8 mouse cellular contexts compared by ENCODE assay signal in the genomic region with DNA sequence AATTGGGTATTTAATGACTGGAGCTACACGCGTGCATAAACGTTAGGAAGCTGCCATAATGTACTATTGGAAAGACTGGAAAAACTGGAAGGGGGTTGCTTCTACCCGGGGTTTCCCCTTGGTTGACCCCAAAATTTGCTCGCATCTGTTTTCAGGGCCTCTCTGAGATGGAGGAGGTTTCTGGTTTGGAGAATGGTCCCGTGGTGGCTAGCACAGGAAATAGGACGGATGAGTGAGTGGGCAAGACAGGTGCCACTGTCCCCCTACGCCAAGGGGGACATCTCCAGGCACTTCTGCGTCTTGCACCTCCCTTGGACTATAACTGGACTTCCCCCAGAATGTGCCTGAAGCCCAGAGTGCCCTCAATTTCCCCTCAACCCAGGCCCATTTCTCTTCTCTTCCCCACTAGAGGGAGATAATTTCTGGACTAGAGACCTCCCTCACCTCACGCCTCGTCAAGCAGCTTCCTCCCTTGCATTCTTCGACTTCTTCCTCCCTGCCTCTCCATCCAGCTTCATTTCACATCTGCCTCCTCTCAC. TPM values are rescaled to one million over a fixed set of nuclear protein-coding genes. Genes with fewer than 3 reads are reported as not detected.
A peak's percentile ranks its signal among the peaks of the same experiment; 100 is the strongest.
DNase-seq lines count a peak whose midpoint lies in the region; ATAC-seq and TF ChIP-seq lines count a peak whose summit lies in the region.

No protein-coding gene starts in this region.

- peak; percentile 52 for TF ChIP-seq CTCF in cortical plate, adult 2 months (IDR thresholded peaks at IDR 0.05; ENCODE audit: extremely low read depth, insufficient read depth, low read length)
- TF ChIP-seq CTCF in hindbrain, postnatal 0 days (IDR thresholded peaks at IDR 0.05; ENCODE audit: low read depth), result no peak

- no peak; the same call in none of the 2 replicates for ATAC-seq in kidney, embryonic 16.5 days (ENCODE audit: low FRiP score, low TSS enrichment)
- ATAC-seq in hindbrain, postnatal 0 days, result no peak; the same call in 1 of the 2 replicates
- ATAC-seq in midbrain, embryonic 16.5 days, result no peak

- peaks cover 70% of the 10 kb centered on the region for H3K4me1 ChIP-seq in kidney, embryonic 16.5 days (ENCODE audit: insufficient read depth, low read length)
- peaks cover 2% of the 10 kb centered on the region; the same call in 1 of the 2 replicates for H3K4me1 ChIP-seq in cortical plate, adult 2 months (ENCODE audit: control insufficient read depth, insufficient read depth, low read length)
- peaks cover 32% of the 10 kb centered on the region for H3K4me1 ChIP-seq in hindbrain, postnatal 0 days (ENCODE audit: insufficient read depth, low read length)
- H3K4me1 ChIP-seq in midbrain, embryonic 16.5 days (ENCODE audit: control insufficient read depth, insufficient read depth, low read length), result peaks cover 43% of the 10 kb centered on the region

- H3K4me2 ChIP-seq in kidney, embryonic 16.5 days (replicated peaks; ENCODE audit: low read depth, low read length), result peak overlapping the region; percentile 69
- peak overlapping the region; percentile 73 for H3K4me2 ChIP-seq in hindbrain, postnatal 0 days (ENCODE audit: low read depth, low read length)
- peak overlapping the region; percentile 70 for H3K4me2 ChIP-seq in midbrain, embryonic 16.5 days (ENCODE audit: low read length)

- H3K27ac ChIP-seq in kidney, embryonic 16.5 days (ENCODE audit: low read length), result peak overlapping the region; percentile 99
- H3K27ac ChIP-seq in cortical plate, adult 2 months (ENCODE audit: insufficient read depth, low read length), result peak overlapping the region; percentile 80
- H3K27ac ChIP-seq in hindbrain, postnatal 0 days, result peak overlapping the region; percentile 99
- H3K27ac ChIP-seq in midbrain, embryonic 16.5 days (ENCODE audit: low read length), result peak overlapping the region; percentile 99

- H3K4me3 ChIP-seq in kidney, embryonic 16.5 days (ENCODE audit: low read length), result peak overlapping the region; percentile 64
- peak overlapping the region; percentile 69 for H3K4me3 ChIP-seq in cortical plate, adult 2 months (ENCODE audit: insufficient read depth, low read length)
- H3K4me3 ChIP-seq in hindbrain, postnatal 0 days (ENCODE audit: low read length), result peak overlapping the region; percentile 65
- H3K4me3 ChIP-seq in midbrain, embryonic 16.5 days (ENCODE audit: low read depth, low read length), result peak overlapping the region; percentile 59

- no peaks in the 10 kb centered on the region for H3K9me3 ChIP-seq in kidney, embryonic 16.5 days (ENCODE audit: low read length)
- no peaks in the 10 kb centered on the region for H3K9me3 ChIP-seq in hindbrain, postnatal 0 days (ENCODE audit: low read length)
- no peaks in the 10 kb centered on the region for H3K9me3 ChIP-seq in midbrain, embryonic 16.5 days (replicated peaks; ENCODE audit: control insufficient read depth, low read length, poor library complexity, severe bottlenecking)

- TF ChIP-seq POLR2A in cortical plate, adult 2 months (IDR thresholded peaks at IDR 0.05; ENCODE audit: extremely low read depth, insufficient read depth, low read length), result no peak

- H3K27me3 ChIP-seq in kidney, embryonic 16.5 days (ENCODE audit: insufficient read depth, low read length), result no peaks in the 10 kb centered on the region
- H3K27me3 ChIP-seq in hindbrain, postnatal 0 days (ENCODE audit: insufficient read depth, low read length), result no peaks in the 10 kb centered on the region
- H3K27me3 ChIP-seq in midbrain, embryonic 16.5 days (ENCODE audit: control insufficient read depth, insufficient read depth, low read depth, low read length), result no peaks in the 10 kb centered on the region

- no peaks in the 10 kb centered on the region for H3K36me3 ChIP-seq in kidney, embryonic 16.5 days (ENCODE audit: insufficient read depth, low read length)
- H3K36me3 ChIP-seq in hindbrain, postnatal 0 days (ENCODE audit: insufficient read depth, low read length), result no peaks in the 10 kb centered on the region
- H3K36me3 ChIP-seq in midbrain, embryonic 16.5 days (ENCODE audit: control insufficient read depth, insufficient read depth, low read length), result no peaks in the 10 kb centered on the region

- no peak for DNase-seq in kidney, postnatal 10 days
- DNase-seq in hindbrain, postnatal 0 days (ENCODE audit: low spot score), result no peak
- DNase-seq in B cell, adult 2 months, result no peak
- no peak for DNase-seq in ovary, postnatal 36 days (ENCODE audit: low spot score)
- no peak for DNase-seq in embryo, embryonic 11 days

- H3K9ac ChIP-seq in kidney, embryonic 16.5 days (replicated peaks; ENCODE audit: low read length), result peak overlapping the region; percentile 96
- peak overlapping the region; percentile 96 for H3K9ac ChIP-seq in hindbrain, postnatal 0 days (replicated peaks; ENCODE audit: low read length)
- H3K9ac ChIP-seq in midbrain, embryonic 16.5 days (ENCODE audit: low read depth, low read length), result peak overlapping the region; percentile 87

- 24% methylated on average over 12 of the region's 12 CpGs for WGBS in kidney, embryonic 16.5 days
- WGBS in hindbrain, postnatal 0 days, result 28% methylated on average over 12 of the region's 12 CpGs
- 32% methylated on average over 12 of the region's 12 CpGs for whole genome bisulfite sequencing in midbrain, embryonic 16.5 days

RNA-seq across cellular contexts. Expression of a gene that starts 1.4 kb away (rescaled TPM):
- polyA plus RNA-seq in kidney, embryonic 16.5 days (2015; fragmentation: Nextera tagmentation; extraction: Ambion mirVana), result 38.9 and 39.2 TPM in 2 replicates
- 51.3 and 54.3 TPM in 2 replicates for polyA plus RNA-seq in cortical plate, adult 2 months (2012; rRNA removed)
- 91.7 and 98.7 TPM in 2 replicates for total RNA-seq in hindbrain, postnatal 0 days (2014; rRNA removed)
- 25.8 and 31.0 TPM in 2 replicates for polyA plus RNA-seq in hindbrain, postnatal 0 days (2015; fragmentation: Nextera tagmentation; extraction: Ambion mirVana)
- polyA plus RNA-seq in midbrain, embryonic 16.5 days (2015; fragmentation: Nextera tagmentation; extraction: Ambion mirVana), result 30.3 and 33.6 TPM in 2 replicates

RNA-seq across cellular contexts. Expression of a gene that starts 3.7 kb away (rescaled TPM):
- 1.0 and 1.6 TPM in 2 replicates for polyA plus RNA-seq in kidney, embryonic 16.5 days (2015; fragmentation: Nextera tagmentation; extraction: Ambion mirVana)
- 0.21 and 0.34 TPM in 2 replicates for polyA plus RNA-seq in cortical plate, adult 2 months (2012; rRNA removed)
- not detected in 2 replicates for total RNA-seq in hindbrain, postnatal 0 days (2014; rRNA removed)
- polyA plus RNA-seq in hindbrain, postnatal 0 days (2015; fragmentation: Nextera tagmentation; extraction: Ambion mirVana), result 0.51 and 0.53 TPM in 2 replicates
- 0.16 and 1.0 TPM in 2 replicates for polyA plus RNA-seq in midbrain, embryonic 16.5 days (2015; fragmentation: Nextera tagmentation; extraction: Ambion mirVana)

RNA-seq across cellular contexts. Expression of a gene that starts 23.1 kb away (rescaled TPM):
- polyA plus RNA-seq in kidney, embryonic 16.5 days (2015; fragmentation: Nextera tagmentation; extraction: Ambion mirVana), result not detected in 2 replicates
- not detected in 2 replicates for polyA plus RNA-seq in cortical plate, adult 2 months (2012; rRNA removed)
- total RNA-seq in hindbrain, postnatal 0 days (2014; rRNA removed), result not detected in 2 replicates
- polyA plus RNA-seq in hindbrain, postnatal 0 days (2015; fragmentation: Nextera tagmentation; extraction: Ambion mirVana), result not detected in 2 replicates
- not detected in 2 replicates for polyA plus RNA-seq in midbrain, embryonic 16.5 days (2015; fragmentation: Nextera tagmentation; extraction: Ambion mirVana)

RNA-seq across cellular contexts. Expression of a gene that starts 34.6 kb away (rescaled TPM):
- 92.1 and 97.8 TPM in 2 replicates for polyA plus RNA-seq in kidney, embryonic 16.5 days (2015; fragmentation: Nextera tagmentation; extraction: Ambion mirVana)
- 24.1 and 24.5 TPM in 2 replicates for polyA plus RNA-seq in cortical plate, adult 2 months (2012; rRNA removed)
- total RNA-seq in hindbrain, postnatal 0 days (2014; rRNA removed), result 113 and 124 TPM in 2 replicates
- 56.4 and 61.8 TPM in 2 replicates for polyA plus RNA-seq in hindbrain, postnatal 0 days (2015; fragmentation: Nextera tagmentation; extraction: Ambion mirVana)
- polyA plus RNA-seq in midbrain, embryonic 16.5 days (2015; fragmentation: Nextera tagmentation; extraction: Ambion mirVana), result 78.0 and 79.7 TPM in 2 replicates
